22 mouse cellular contexts compared by ENCODE assay signal in genomic region chr13:33030281-33030680, GRCm38 (mm10). TPM values are rescaled to one million over a fixed set of nuclear protein-coding genes. Genes with fewer than 3 reads are reported as not detected.
DNase-seq lines count a peak whose midpoint lies in the region; TF ChIP-seq lines count a peak whose summit lies in the region.
"Had no signal": no experiment of that assay in that cellular context is flagged by ENCODE, and none has a peak within 500 bp of the region (broad histone marks: within the 10 kb centered on the region; RNA-seq: fewer than 3 reads in every experiment).

No protein-coding gene starts in this region.

- H3K27ac ChIP-seq in MEL (ENCODE audit: control insufficient read depth, low read depth, low read length) = no peak overlapping the region
- H3K27ac ChIP-seq: embryonic facial prominence, embryonic 10.5 days; forebrain, embryonic 13.5 days; gastrocnemius, adult 2 months; heart, embryonic 10.5 days; hindbrain, embryonic 12.5 days had no signal

- TF ChIP-seq CTCF in MEL (IDR thresholded peaks at IDR 0.05 in 2 of 3, conservative IDR thresholded peaks at IDR 0.05 in 1 of 3; ENCODE audit: control insufficient read depth in 1 of 3, insufficient read depth in 1 of 3, low read depth in 2 of 3, low read length in 3 of 3, poor library complexity in 1 of 3, severe bottlenecking in 1 of 3) = no peak

- no peak for TF ChIP-seq RAD21 in MEL (IDR thresholded peaks at IDR 0.05; ENCODE audit: low read depth, low read length)

- TF ChIP-seq EP300 in MEL (IDR thresholded peaks at IDR 0.05; ENCODE audit: low read depth in 1 of 2, low read length in 2 of 2) = no peak

- H3K4me1 ChIP-seq in MEL (ENCODE audit: control insufficient read depth in 1 of 2, insufficient read depth in 2 of 2, low read length in 2 of 2) = peaks cover 9 to 24% of the 10 kb centered on the region in 2 experiments
- H3K4me1 ChIP-seq: embryonic facial prominence, embryonic 10.5 days; forebrain, embryonic 13.5 days; hindbrain, embryonic 12.5 days had no signal

- peak; percentile 26 for DNase-seq in adrenal gland, adult 8-10 months
- DNase-seq in adrenal gland, postnatal 4 days (ENCODE audit: low spot score in 2 of 2) = no peak
- peak; percentile 22 for DNase-seq in MEL (ENCODE audit: low read depth, low spot score)
- DNase-seq in adrenal gland, postnatal 10 days = peak; percentile 41
- DNase-seq in ovary, postnatal 36 days (ENCODE audit: low spot score) = no peak
- no peak for DNase-seq in Muller cell, postnatal 12 days (ENCODE audit: inconsistent ontology term)
- DNase-seq: cerebellum, adult 18-20 months; cerebellum, adult 9-11 months; forebrain, postnatal 0 days; gastrocnemius, adult 2 months; gastrocnemius, postnatal 25 days; heart, postnatal 10 days; heart, postnatal 4 days; kidney, adult 11 months; kidney, adult 9 months had no signal

- no peaks in the 10 kb centered on the region for H3K79me2 ChIP-seq in MEL (ENCODE audit: control insufficient read depth, insufficient read depth, low read length, poor library complexity)

- no peak overlapping the region for H3K9ac ChIP-seq in MEL (ENCODE audit: control insufficient read depth, low read depth, low read length, poor library complexity, severe bottlenecking)
- H3K9ac ChIP-seq: forebrain, embryonic 13.5 days; forebrain, postnatal 0 days; hindbrain, embryonic 12.5 days had no signal

- no peaks in the 10 kb centered on the region for H3K9me3 ChIP-seq in MEL (replicated peaks; ENCODE audit: insufficient read depth, low read length)
- H3K9me3 ChIP-seq: embryonic facial prominence, embryonic 10.5 days; forebrain, embryonic 13.5 days; G1E; heart, embryonic 10.5 days; hindbrain, embryonic 12.5 days had no signal

- H3K27me3 ChIP-seq in MEL (ENCODE audit: control insufficient read depth in 1 of 2, insufficient read depth in 2 of 2, low read length in 2 of 2) = no peaks in the 10 kb centered on the region
- H3K27me3 ChIP-seq: forebrain, embryonic 13.5 days; hindbrain, embryonic 12.5 days had no signal

- peaks cover 0 to 17% of the 10 kb centered on the region in 2 experiments; a peak in 2 of 4 replicates for H3K36me3 ChIP-seq in MEL (ENCODE audit: control insufficient read depth in 1 of 2, insufficient read depth in 2 of 2, low read length in 2 of 2)
- H3K36me3 ChIP-seq: embryonic facial prominence, embryonic 10.5 days; G1E; heart, embryonic 10.5 days; hindbrain, embryonic 12.5 days had no signal

- no peak overlapping the region for H3K4me3 ChIP-seq in MEL (ENCODE audit: control insufficient read depth in 1 of 2, insufficient read depth in 1 of 2, low read depth in 2 of 2, low read length in 2 of 2)
- H3K4me3 ChIP-seq: embryonic facial prominence, embryonic 10.5 days; forebrain, embryonic 13.5 days; gastrocnemius, adult 2 months; heart, embryonic 10.5 days; hindbrain, embryonic 12.5 days had no signal

- no peak for TF ChIP-seq POLR2A in MEL (IDR thresholded peaks at IDR 0.05; ENCODE audit: control insufficient read depth in 1 of 2, insufficient read depth in 1 of 2, low read depth in 1 of 2, low read length in 2 of 2, poor library complexity in 1 of 2)

TF ChIP-seq in MEL, 35 proteins besides CTCF, POLR2A, EP300 and RAD21:
- no peak for TF ChIP-seq ELF1 (IDR thresholded peaks at IDR 0.05; ENCODE audit: low read depth, low read length)
- no peak for TF ChIP-seq CHD1 (IDR thresholded peaks at IDR 0.05; ENCODE audit: low read depth, low read length)
- no peak for TF ChIP-seq MAFK (IDR thresholded peaks at IDR 0.05; ENCODE audit: borderline replicate concordance, low read depth, low read length)
- no peak for TF ChIP-seq NRF1 (IDR thresholded peaks at IDR 0.05; ENCODE audit: insufficient read depth, low read depth, low read length, poor library complexity, severe bottlenecking)
- no peak for TF ChIP-seq USF2 (IDR thresholded peaks at IDR 0.05; ENCODE audit: borderline replicate concordance in 1 of 2, insufficient read depth in 1 of 2, low read depth in 1 of 2, low read length in 2 of 2)
- no peak for TF ChIP-seq TAL1 (IDR thresholded peaks at IDR 0.05; ENCODE audit: low read length)
- TF ChIP-seq SIN3A (IDR thresholded peaks at IDR 0.05; ENCODE audit: low read length) = no peak
- no peak for TF ChIP-seq RCOR1 (IDR thresholded peaks at IDR 0.05; ENCODE audit: low read depth, low read length)

RNA-seq across cellular contexts. Expression of gene Serpinb9b, which starts 3.1 kb away (rescaled TPM):
- under 1 TPM in 3 of 4 experiments, not detected in 1; 0.15 to 0.41 (median 0.28) TPM for total RNA-seq in adrenal gland, adult 8-10 months (2022)
- under 1 TPM in 1 of 2 experiments, not detected in 1; 0.08 TPM for total RNA-seq in adrenal gland, postnatal 4 days (2021)
- 1.5 and 2.3 TPM in 2 replicates for total RNA-seq in MEL (2012; rRNA removed)
- 1 to 10 TPM in 1 of 2 experiments, not detected in 1; 3.9 TPM for polyA plus RNA-seq in MEL (2012; ENCODE audit: insufficient read depth in 1 of 2, insufficient read length in 2 of 2, low read depth in 1 of 2, low replicate concordance in 2 of 2, missing spikeins in 1 of 2)
- not detected for total RNA-seq in adrenal gland, postnatal 10 days (2021)
- total RNA-seq: gastrocnemius, adult 2 months; gastrocnemius, postnatal 25 days; granulocyte monocyte progenitor cell, adult 5-6 weeks had no signal
- polyA plus RNA-seq: embryonic facial prominence, embryonic 10.5 days; G1E had no signal

RNA-seq across cellular contexts. Expression of gene Serpinb9, which starts 27.2 kb away (rescaled TPM):
- 10 to 100 TPM; 16.8 to 24.1 (median 22.0) TPM for total RNA-seq in adrenal gland, adult 8-10 months (2022)
- 10 to 100 TPM; 18.3 to 18.7 TPM for total RNA-seq in adrenal gland, postnatal 4 days (2021)
- 1.6 and 2.1 TPM in 2 replicates for total RNA-seq in MEL (2012; rRNA removed)
- 1 to 10 TPM in 1 of 2 experiments, not detected in 1; 2.9 TPM for polyA plus RNA-seq in MEL (2012; ENCODE audit: insufficient read depth in 1 of 2, insufficient read length in 2 of 2, low read depth in 1 of 2, low replicate concordance in 2 of 2, missing spikeins in 1 of 2)
- total RNA-seq in adrenal gland, postnatal 10 days (2021) = 10 to 100 TPM; 12.9 to 16.3 TPM

RNA-seq across cellular contexts. Expression of gene Serpinb1b, which starts 48.1 kb away (rescaled TPM):
- total RNA-seq in adrenal gland, adult 8-10 months (2022) = under 1 TPM in 2 of 4 experiments, not detected in 2; 0.56 to 0.99 TPM
- total RNA-seq in adrenal gland, postnatal 4 days (2021) = under 1 TPM; 0.42 to 0.76 TPM
- not detected in 2 replicates for total RNA-seq in MEL (2012; rRNA removed)
- polyA plus RNA-seq in MEL (2012; ENCODE audit: insufficient read depth in 1 of 2, insufficient read length in 2 of 2, low read depth in 1 of 2, low replicate concordance in 2 of 2, missing spikeins in 1 of 2) = not detected
- total RNA-seq in adrenal gland, postnatal 10 days (2021) = under 1 TPM; 0.24 to 0.27 TPM
- total RNA-seq: G1E; gastrocnemius, adult 2 months; gastrocnemius, postnatal 25 days; granulocyte monocyte progenitor cell, adult 5-6 weeks; heart, postnatal 10 days; heart, postnatal 4 days had no signal
- polyA plus RNA-seq: G1E; heart, embryonic 10.5 days; intestine, embryonic 14.5 days had no signal

Comparison
In these comparisons a context has a peak if more than half of its experiments do, and no peak if none do; other contexts are left out.
1. DNase-seq: peak in adrenal gland, adult 8-10 months (single experiment), MEL (single experiment) and adrenal gland, postnatal 10 days (single experiment); none in adrenal gland, postnatal 4 days (0 of 2), ovary, postnatal 36 days (single experiment) and Muller cell, postnatal 12 days (single experiment).